Mouse (Mus musculus): Measurements from ENCODE around the gene Znfx1. TPM values are rescaled to one million over a fixed set of nuclear protein-coding genes. Genes with fewer than 3 reads are reported as not detected.

The Znfx1 gene
- total RNA-seq, 2 experiments from 2014 or later = 25.2 to 25.8 TPM

DNA sequence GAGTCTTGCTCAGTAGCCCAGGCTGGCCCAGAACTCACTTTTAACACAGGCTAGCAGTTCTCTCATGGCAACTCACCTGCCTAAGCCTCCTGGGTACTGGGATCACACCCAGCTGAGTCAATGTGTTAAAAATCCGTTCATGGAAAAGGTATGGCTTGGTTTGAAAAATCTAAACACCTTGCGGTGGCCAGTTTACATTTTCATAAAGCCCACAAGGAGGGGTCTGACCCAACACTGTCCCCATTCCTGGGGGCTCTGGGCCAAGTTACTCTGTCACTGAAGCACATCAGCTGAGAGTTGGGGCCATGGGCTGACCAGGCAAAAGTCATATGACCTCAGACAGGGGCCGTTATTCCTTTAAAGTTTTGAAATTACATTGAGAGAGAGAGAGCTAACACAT, 17.6 kb upstream of the Znfx1 start:
- TF ChIP-seq CTCF (IDR thresholded peaks at IDR 0.05) = no peak
- Histone ChIP-seq H3K27ac (peak overlapping the region; percentile 73; the same call in 1 of the 2 replicates), H3K4me3 (no peak overlapping the region)
- no peak for DNase-seq
- intact Hi-C loops (cut with DNase I) = no loop called here

DNA sequence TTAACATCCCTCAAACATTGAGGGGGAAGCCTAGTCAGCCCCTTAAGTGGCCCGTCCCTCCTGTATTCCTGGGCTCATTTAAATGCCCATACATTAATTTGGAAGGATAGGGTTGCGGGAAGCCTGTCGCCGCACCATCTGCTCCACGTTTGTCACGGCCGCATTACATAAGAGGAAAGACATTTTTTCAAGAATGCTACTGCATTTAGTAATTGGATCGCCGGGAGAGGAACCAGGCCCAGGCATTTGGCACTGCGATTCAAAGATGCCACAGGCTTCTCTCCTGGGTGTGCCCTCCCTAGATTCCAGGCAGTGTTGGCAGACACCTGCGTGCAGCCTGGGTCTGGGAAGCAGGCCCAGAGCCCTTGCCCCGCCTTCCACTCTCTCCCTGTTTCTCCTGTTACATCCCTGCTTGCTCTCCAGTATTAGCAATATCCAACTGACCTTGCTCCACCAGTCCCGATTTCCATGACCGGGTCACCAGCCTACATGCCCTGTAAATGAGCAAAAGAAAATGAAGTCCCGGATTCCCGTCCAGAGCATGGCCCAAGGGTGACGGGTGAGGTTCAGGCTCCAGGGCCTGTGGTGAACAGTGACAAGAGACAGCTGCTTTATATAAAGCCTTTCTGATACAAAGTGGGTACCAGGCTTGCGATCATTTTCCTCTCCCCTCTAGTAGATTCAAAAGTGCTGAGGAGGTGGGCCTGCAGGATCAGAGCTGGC, 16.9 kb upstream of the Znfx1 start:
- TF ChIP-seq CTCF (IDR thresholded peaks at IDR 0.05) = no peak
- peak overlapping the region; percentile 4 for H3K4me3 ChIP-seq
- DNase-seq = peak; percentile 88
- peak overlapping the region; percentile 73 for H3K27ac ChIP-seq
- intact Hi-C loops (cut with DNase I) = no loop called here

- Histone ChIP-seq H3K4me3 (no peak overlapping the region), H3K27ac (peak overlapping the region; percentile 38)
- intact Hi-C loops (cut with DNase I) = no loop called here
- peak; percentile 49 for DNase-seq
- no peak for TF ChIP-seq CTCF (IDR thresholded peaks at IDR 0.05)
These were observed 16.2 kb upstream of the Znfx1 start for GRCm38 (mm10) chr2:167078931-167079495.

GRCm38 (mm10) chr2:167078486-167078885, 15.7 kb upstream of the Znfx1 start:
- no peak overlapping the region; the same call in 1 of the 2 replicates for H3K4me3 ChIP-seq
- DNase-seq = no peak
- H3K27ac ChIP-seq = peak overlapping the region; percentile 24
- intact Hi-C loops (cut with DNase I) = no loop called here
- TF ChIP-seq CTCF (IDR thresholded peaks at IDR 0.05) = no peak

DNA sequence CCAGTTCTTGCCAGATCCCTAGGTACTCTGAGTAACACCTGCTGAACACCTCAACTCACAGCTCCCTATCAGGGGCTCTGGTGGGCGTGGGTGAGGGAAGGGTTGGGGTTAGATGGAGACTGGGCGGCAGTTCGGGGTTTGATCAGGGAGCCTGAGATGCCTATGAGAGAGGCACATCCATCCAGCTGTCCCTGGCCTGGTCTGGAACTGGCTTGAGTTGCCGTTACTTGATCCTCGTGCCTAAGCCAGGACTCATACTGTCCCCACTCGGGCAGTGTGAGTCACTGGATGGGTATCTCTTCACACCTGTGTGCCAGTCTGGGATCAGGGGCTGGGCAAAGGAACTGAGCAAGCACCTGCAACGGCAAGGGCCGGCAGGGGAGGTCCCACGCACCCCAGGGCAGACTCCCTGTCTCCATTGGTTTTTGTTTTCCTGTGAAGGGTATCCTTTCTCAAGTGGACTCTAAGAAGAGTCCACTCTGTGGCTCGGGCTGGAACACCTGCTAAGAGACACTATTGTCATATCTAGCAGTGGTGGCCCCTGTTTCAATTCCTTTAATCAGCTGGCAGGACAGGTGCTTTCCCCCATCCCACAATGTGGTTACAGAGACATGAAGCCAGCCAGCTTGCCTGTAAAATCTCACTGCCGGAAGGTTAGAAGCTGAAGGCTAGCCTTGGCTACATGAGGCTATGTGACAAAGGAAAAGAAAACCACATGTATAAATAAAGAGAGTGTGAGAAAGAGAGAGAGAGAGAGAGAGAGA, 14.6 kb upstream of the Znfx1 start:
- Histone ChIP-seq H3K4me3 (no peak overlapping the region), H3K27ac (no peak overlapping the region)
- intact Hi-C loops (cut with DNase I) = no loop called here
- TF ChIP-seq CTCF (IDR thresholded peaks at IDR 0.05) = no peak
- DNase-seq = peak; percentile 76

GRCm38 (mm10) chr2:167076759-167077158, 13.9 kb upstream of the Znfx1 start:
- TF ChIP-seq CTCF (IDR thresholded peaks at IDR 0.05) = no peak
- Histone ChIP-seq H3K27ac (no peak overlapping the region), H3K4me3 (no peak overlapping the region)
- DNase-seq = no peak
- intact Hi-C loops (cut with DNase I) = no loop called here

DNA sequence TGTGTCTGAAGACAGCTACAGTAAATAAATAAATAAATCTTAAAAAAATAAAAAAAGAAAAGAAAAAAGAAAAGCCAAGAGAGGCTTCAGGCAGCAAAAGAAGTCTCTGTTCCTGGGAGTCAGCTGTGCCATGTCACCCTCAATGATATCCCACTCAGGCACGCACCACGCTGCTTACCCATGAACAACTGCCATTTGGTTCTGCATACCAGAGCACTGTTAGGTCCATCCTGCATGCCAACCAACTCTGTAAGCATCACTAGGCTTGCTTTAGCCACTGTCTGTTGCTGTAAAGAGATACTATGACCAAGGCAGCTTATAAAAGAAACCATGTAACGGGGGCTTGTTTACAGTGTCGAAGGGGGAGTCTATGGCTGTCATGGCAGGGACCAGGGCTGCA, 13.5 kb upstream of the Znfx1 start:
- TF ChIP-seq CTCF (IDR thresholded peaks at IDR 0.05) = no peak
- DNase-seq = no peak
- no peak overlapping the region for H3K4me3 ChIP-seq
- intact Hi-C loops (cut with DNase I) = no loop called here
- no peak overlapping the region for H3K27ac ChIP-seq

- H3K27ac ChIP-seq = no peak overlapping the region
- H3K4me3 ChIP-seq = no peak overlapping the region
- no peak for DNase-seq
- TF ChIP-seq CTCF (IDR thresholded peaks at IDR 0.05) = no peak
- intact Hi-C loops (cut with DNase I) = loop anchor here (5.0 kb wide), 1 partner anchor 343 kb away; no protein-coding TSS in a partner anchor
These were observed 11.8 kb upstream of the Znfx1 start for GRCm38 (mm10) chr2:167074587-167074986.

DNA sequence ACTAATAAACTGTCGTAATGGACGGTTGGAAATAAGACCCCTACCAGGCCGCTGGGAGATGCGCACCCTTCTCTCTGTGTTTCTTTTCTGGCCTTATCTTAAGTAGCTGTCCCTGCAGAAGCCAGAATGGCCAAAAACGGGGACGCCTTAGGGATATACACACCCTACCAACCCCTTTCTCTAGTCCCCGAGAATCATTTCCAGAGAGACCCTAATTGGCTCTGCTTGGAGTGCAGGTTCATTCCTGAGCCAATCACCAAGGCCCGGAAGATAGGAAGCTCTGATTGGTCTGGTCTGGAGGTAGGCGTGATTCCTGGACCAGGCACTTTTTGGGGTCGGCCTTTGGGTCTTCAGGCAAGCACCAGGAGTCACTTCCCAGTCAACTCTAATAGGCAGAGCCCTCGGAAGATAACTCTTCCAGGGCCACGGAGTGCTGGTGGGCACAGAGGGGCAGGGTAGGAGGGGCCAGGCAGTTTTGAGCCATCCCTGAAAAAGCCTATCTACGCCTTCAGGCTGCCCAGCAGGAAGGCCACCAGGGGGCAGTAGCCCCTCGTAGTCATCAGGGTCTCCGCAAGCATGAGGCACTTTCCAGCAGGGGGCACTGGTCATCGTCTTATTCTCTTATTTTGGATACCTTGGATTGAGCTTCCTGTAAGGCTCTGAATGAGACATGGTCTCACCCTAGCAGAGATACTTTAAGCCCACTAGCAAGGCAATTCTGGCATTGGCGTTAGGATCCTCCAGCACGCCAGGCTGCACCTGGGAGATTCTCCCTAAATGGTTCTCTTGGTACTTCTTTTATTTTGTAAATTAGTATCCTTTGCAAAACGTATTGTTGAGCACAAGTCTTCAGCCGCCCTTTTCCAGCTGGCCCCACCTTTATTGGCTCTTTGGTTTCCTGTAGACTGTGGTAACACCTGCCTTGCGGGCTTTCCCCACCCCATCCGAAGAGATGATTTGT, 9.1 kb upstream of the Znfx1 start:
- peak overlapping the region; percentile 72 for H3K4me3 ChIP-seq
- no peak for TF ChIP-seq CTCF (IDR thresholded peaks at IDR 0.05)
- intact Hi-C loops (cut with DNase I) = loop anchor here (1.0 to 5.0 kb wide), 5 partner anchors 41 to 345 kb away; partner anchors contain the start of gene Kcnb1
- peak overlapping the region; percentile 80 for H3K27ac ChIP-seq
- DNase-seq = peak; percentile 96

- TF ChIP-seq CTCF (IDR thresholded peaks at IDR 0.05) = no peak
- Histone ChIP-seq H3K4me3 (peak overlapping the region; percentile 72), H3K27ac (peak overlapping the region; percentile 80)
- intact Hi-C loops (cut with DNase I) = loop anchor here (5.0 kb wide), 1 partner anchor 346 kb away; no protein-coding TSS in a partner anchor
- no peak for DNase-seq
These were observed 8.4 kb upstream of the Znfx1 start for GRCm38 (mm10) chr2:167071266-167071640.

DNA sequence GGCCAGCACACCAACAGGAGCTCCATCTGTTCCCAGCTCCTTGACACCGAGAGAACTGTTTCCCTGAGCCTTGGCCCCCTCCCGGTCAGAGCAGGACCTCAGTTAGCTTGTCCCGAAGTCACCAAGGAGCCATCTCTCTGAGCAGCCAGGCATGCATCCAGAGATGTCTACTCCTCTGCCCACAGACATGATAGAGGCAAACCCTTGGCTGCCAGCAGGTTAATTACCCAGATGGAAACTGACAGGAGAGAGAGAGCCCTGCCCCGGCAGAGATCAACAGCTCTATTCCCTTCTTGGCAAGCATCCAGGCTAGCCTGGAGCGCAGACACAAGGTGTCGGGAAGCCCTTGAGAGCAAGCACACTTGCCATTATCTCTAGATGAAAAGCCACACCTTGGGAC, 7.5 kb upstream of the Znfx1 start:
- TF ChIP-seq CTCF (IDR thresholded peaks at IDR 0.05) = no peak
- DNase-seq = no peak
- intact Hi-C loops (cut with DNase I) = loop anchor here (5.0 kb wide), 1 partner anchor 347 kb away; no protein-coding TSS in a partner anchor
- Histone ChIP-seq H3K27ac (no peak overlapping the region), H3K4me3 (no peak overlapping the region)

- no peak overlapping the region for H3K27ac ChIP-seq
- intact Hi-C loops (cut with DNase I) = loop anchor here (10.0 kb wide), 1 partner anchor 567 kb away; the partner anchor contains the start of gene Ube2v1
- no peak for DNase-seq
- no peak for TF ChIP-seq CTCF (IDR thresholded peaks at IDR 0.05)
- no peak overlapping the region for H3K4me3 ChIP-seq
These were observed 4.8 kb upstream of the Znfx1 start for GRCm38 (mm10) chr2:167067575-167067974.
